Comparison of ENCODE assay signal across 24 mouse cellular contexts in the genomic region with DNA sequence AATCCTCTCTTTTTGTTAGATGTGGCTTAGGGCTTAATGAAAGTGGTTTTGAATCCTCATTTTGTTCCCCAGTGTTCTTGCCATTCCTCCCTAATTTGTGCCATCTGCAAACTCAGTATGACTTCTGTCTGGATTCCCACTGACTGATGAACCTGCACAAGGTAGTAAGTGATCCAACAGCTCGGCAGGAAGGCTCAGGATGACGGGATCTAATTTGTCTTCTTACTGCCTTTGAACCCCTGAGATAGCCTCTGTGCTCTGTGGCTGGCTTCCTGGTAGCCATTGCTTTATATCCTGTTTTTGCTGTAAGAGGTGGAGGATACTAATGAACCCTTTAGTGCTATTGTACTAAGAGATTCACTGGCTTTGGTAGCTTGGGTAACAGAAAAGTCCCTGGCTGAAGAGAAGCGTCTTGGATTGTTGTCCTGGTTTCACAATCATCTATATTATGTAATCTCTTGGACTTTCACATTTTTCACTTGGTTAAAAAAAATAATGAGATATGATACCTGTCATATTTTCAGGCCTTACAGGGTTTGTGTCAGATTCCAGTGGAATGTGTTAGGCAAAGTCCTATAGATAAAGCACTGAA.
DNase-seq lines count a peak whose midpoint lies in the region; ATAC-seq and TF ChIP-seq lines count a peak whose summit lies in the region.
"Had no signal": no experiment of that assay in that cellular context is flagged by ENCODE, and none has a peak within 500 bp of the region (broad histone marks: within the 10 kb centered on the region; RNA-seq: fewer than 3 reads in every experiment).

No protein-coding gene starts in this region.

- H3K36me3 ChIP-seq in hindbrain, embryonic 16.5 days (ENCODE audit: control insufficient read depth, insufficient read depth, low read length) = no peaks in the 10 kb centered on the region
- no peaks in the 10 kb centered on the region for H3K36me3 ChIP-seq in hindbrain, embryonic 14.5 days (replicated peaks; ENCODE audit: control insufficient read depth, insufficient read depth)
- H3K36me3 ChIP-seq: embryonic facial prominence, embryonic 12.5 days; forebrain, embryonic 15.5 days; heart, embryonic 15.5 days; limb, embryonic 15.5 days; midbrain, embryonic 12.5 days; neural tube, embryonic 12.5 days had no signal

- no peak overlapping the region for H3K9ac ChIP-seq in hindbrain, embryonic 16.5 days (ENCODE audit: low read depth, low read length)
- H3K9ac ChIP-seq in hindbrain, embryonic 14.5 days = no peak overlapping the region
- H3K9ac ChIP-seq: embryonic facial prominence, embryonic 12.5 days; forebrain, embryonic 15.5 days; heart, embryonic 15.5 days; limb, embryonic 15.5 days; midbrain, embryonic 12.5 days; neural tube, embryonic 12.5 days had no signal

- 60% methylated on average over 3 of the region's 3 CpGs for WGBS in hindbrain, embryonic 16.5 days
- WGBS in hindbrain, embryonic 14.5 days = 72% methylated on average over 3 of the region's 3 CpGs
- WGBS in cerebellum, adult 2 months = 15% methylated on average over 3 of the region's 3 CpGs

- no peaks in the 10 kb centered on the region for H3K27me3 ChIP-seq in hindbrain, embryonic 16.5 days (replicated peaks; ENCODE audit: control insufficient read depth, insufficient read depth, low read length)
- H3K27me3 ChIP-seq in hindbrain, embryonic 14.5 days (ENCODE audit: control insufficient read depth, insufficient read depth, low read length) = no peaks in the 10 kb centered on the region
- no peaks in the 10 kb centered on the region; the same call in 1 of the 2 replicates for H3K27me3 ChIP-seq in cerebellum, adult 2 months (ENCODE audit: control insufficient read depth, insufficient read depth, low read length)
- H3K27me3 ChIP-seq: embryonic facial prominence, embryonic 12.5 days; forebrain, embryonic 15.5 days; heart, embryonic 15.5 days; limb, embryonic 15.5 days; midbrain, embryonic 12.5 days; neural tube, embryonic 12.5 days had no signal

- no peak for TF ChIP-seq CTCF in cerebellum, adult 2 months (IDR thresholded peaks at IDR 0.05; ENCODE audit: borderline replicate concordance, insufficient read depth, low read depth, low read length)

- H3K9me3 ChIP-seq in hindbrain, embryonic 16.5 days (ENCODE audit: control insufficient read depth, low read length) = no peaks in the 10 kb centered on the region
- H3K9me3 ChIP-seq in hindbrain, embryonic 14.5 days (ENCODE audit: control insufficient read depth, low read length) = no peaks in the 10 kb centered on the region
- H3K9me3 ChIP-seq: embryonic facial prominence, embryonic 12.5 days; forebrain, embryonic 15.5 days; heart, embryonic 15.5 days; limb, embryonic 15.5 days; midbrain, embryonic 12.5 days; neural tube, embryonic 12.5 days had no signal

- no peak overlapping the region for H3K4me3 ChIP-seq in hindbrain, embryonic 16.5 days (ENCODE audit: low read length)
- H3K4me3 ChIP-seq in hindbrain, embryonic 14.5 days (replicated peaks; ENCODE audit: low read length) = no peak overlapping the region
- no peak overlapping the region for H3K4me3 ChIP-seq in brown adipose tissue, adult 24 weeks (ENCODE audit: insufficient read depth, low read depth, low read length)
- H3K4me3 ChIP-seq in cerebellum, adult 2 months (replicated peaks; ENCODE audit: insufficient read depth, low read depth, low read length) = no peak overlapping the region
- H3K4me3 ChIP-seq: embryonic facial prominence, embryonic 12.5 days; erythroblast, embryonic 14.5 days; forebrain, embryonic 15.5 days; heart, embryonic 15.5 days; limb, embryonic 15.5 days; midbrain, embryonic 12.5 days; neural tube, embryonic 12.5 days had no signal

- no peak overlapping the region for H3K4me2 ChIP-seq in hindbrain, embryonic 16.5 days (ENCODE audit: low read length)
- no peak overlapping the region for H3K4me2 ChIP-seq in hindbrain, embryonic 14.5 days (replicated peaks)
- H3K4me2 ChIP-seq: embryonic facial prominence, embryonic 12.5 days; forebrain, embryonic 15.5 days; heart, embryonic 15.5 days; limb, embryonic 15.5 days; midbrain, embryonic 12.5 days; neural tube, embryonic 12.5 days had no signal

- ATAC-seq in hindbrain, embryonic 16.5 days = peak; percentile 30; the same call in 1 of the 2 replicates
- no peak for ATAC-seq in hindbrain, embryonic 14.5 days (ENCODE audit: low FRiP score)
- ATAC-seq: forebrain, embryonic 15.5 days; inflammation-experienced regulatory T-cells, adult 6 months had no signal

- no peak for TF ChIP-seq POLR2A in cerebellum, adult 2 months (IDR thresholded peaks at IDR 0.05; ENCODE audit: borderline replicate concordance, insufficient read depth, low read length)

- intact Hi-C loops in heart, postnatal 14 days (cut with DNase I) = no loop called here

- no peak overlapping the region for H3K27ac ChIP-seq in hindbrain, embryonic 16.5 days (ENCODE audit: low read depth, low read length)
- H3K27ac ChIP-seq in hindbrain, embryonic 14.5 days = no peak overlapping the region
- peak overlapping the region; percentile 65; the same call in 1 of the 2 replicates for H3K27ac ChIP-seq in brown adipose tissue, adult 24 weeks (replicated peaks; ENCODE audit: low read depth, low read length)
- H3K27ac ChIP-seq in cerebellum, adult 2 months (ENCODE audit: insufficient read depth, low read length) = no peak overlapping the region
- H3K27ac ChIP-seq: embryonic facial prominence, embryonic 12.5 days; forebrain, embryonic 15.5 days; heart, embryonic 15.5 days; limb, embryonic 15.5 days; macrophage; midbrain, embryonic 12.5 days; neural tube, embryonic 12.5 days had no signal

- no peak for DNase-seq in hindbrain, embryonic 14.5 days (ENCODE audit: low spot score)
- DNase-seq in cerebellum, adult 2 months = peak; percentile 56 to 85
- DNase-seq in cerebellum, postnatal 36 days = peak; percentile 34 to 61
- DNase-seq in right cerebral cortex, adult 2 months (ENCODE audit: low spot score in 2 of 2) = no peak
- no peak for DNase-seq in heart, postnatal 14 days
- no peak for DNase-seq in yolk sac, embryonic 10.5 days (ENCODE audit: low spot score)
- DNase-seq: adrenal gland, adult 8-10 months; heart, adult 18-20 months; kidney, adult 2 months; kidney, postnatal 14 days; lung, adult 18-20 months; spleen, adult 18-20 months; thymus, postnatal 4 days had no signal

- no peaks in the 10 kb centered on the region for H3K4me1 ChIP-seq in hindbrain, embryonic 16.5 days (ENCODE audit: control insufficient read depth, insufficient read depth, low read depth, low read length)
- no peaks in the 10 kb centered on the region for H3K4me1 ChIP-seq in hindbrain, embryonic 14.5 days (replicated peaks; ENCODE audit: control insufficient read depth, insufficient read depth, low read length)
- H3K4me1 ChIP-seq in brown adipose tissue, adult 24 weeks (ENCODE audit: control insufficient read depth, insufficient read depth, insufficient read length, low read length) = peaks cover 12% of the 10 kb centered on the region
- H3K4me1 ChIP-seq in cerebellum, adult 2 months (ENCODE audit: control insufficient read depth, insufficient read depth, low read length) = peaks cover 12% of the 10 kb centered on the region
- H3K4me1 ChIP-seq: heart, embryonic 15.5 days had no signal

Comparison
In these comparisons a context has a peak if more than half of its experiments do, and no peak if none do; other contexts are left out.
1. DNase-seq: peak in cerebellum, adult 2 months (2 of 2) and cerebellum, postnatal 36 days (2 of 2); none in hindbrain, embryonic 14.5 days (single experiment), right cerebral cortex, adult 2 months (0 of 2), heart, postnatal 14 days (0 of 2) and yolk sac, embryonic 10.5 days (single experiment).